Mouse (Mus musculus) forebrain, embryonic 13.5 days (tissue): Measurements from ENCODE around the gene Tmem139. TPM values are rescaled to one million over a fixed set of nuclear protein-coding genes. Genes with fewer than 3 reads are reported as not detected.

Source experiments
- ATAC-seq: fragments of 200-750 bp; cut with Nextera tagmentation; 2 replicates; pipeline ENCODE4 v1.8.0; 2017
- H3K27ac ChIP-seq: fragments of 300-500 bp; sonication (generic); 2 replicates; pipeline ENCODE4 v1.5.1; 2015; ENCODE audit warnings: inconsistent platforms, mild to moderate bottlenecking, moderate library complexity
- H3K27me3 ChIP-seq: fragments of 300-500 bp; sonication (generic); 2 replicates; pipeline ENCODE4 v1.6.1; 2015; ENCODE audit warnings: mild to moderate bottlenecking, inconsistent platforms
- H3K36me3 ChIP-seq: fragments of 300-500 bp; sonication (generic); 2 replicates; pipeline ENCODE4 v1.6.1; 2015; ENCODE audit warnings: mild to moderate bottlenecking, inconsistent platforms; ENCODE audit not compliant: poor library complexity, severe bottlenecking
- H3K4me1 ChIP-seq: fragments of 300-500 bp; sonication (generic); 2 replicates; pipeline ENCODE4 v1.6.1; 2015; ENCODE audit warnings: inconsistent platforms
- H3K4me2 ChIP-seq: fragments of 300-500 bp; sonication (generic); 2 replicates; pipeline ENCODE4 v1.6.1; 2015; ENCODE audit warnings: inconsistent platforms, mild to moderate bottlenecking, moderate library complexity
- H3K4me3 ChIP-seq: fragments of 300-500 bp; sonication (generic); 2 replicates; pipeline ENCODE4 v1.5.1; 2015; ENCODE audit warnings: mild to moderate bottlenecking, inconsistent platforms
- H3K9ac ChIP-seq: fragments of 300-500 bp; sonication (generic); 2 replicates; pipeline ENCODE4 v1.6.1; 2015; ENCODE audit warnings: mild to moderate bottlenecking, inconsistent platforms
- H3K9me3 ChIP-seq: fragments of 300-500 bp; sonication (generic); replicated peaks from 2 replicates; pipeline ENCODE4 v1.6.1; 2016; ENCODE audit warnings: inconsistent platforms
- WGBS: fragments of 180-500 bp; shearing (Covaris S2); methylation state at CpG from one replicate; pipeline ENCODE4 v1.1.7; 2015; 5-methylcytosine and 5-hydroxymethylcytosine counted together
- polyA plus RNA-seq: library from polyadenylated mRNA; unstranded; fragments of >200 nt; fragmentation: Nextera tagmentation; extraction: Ambion mirVana; gene quantifications from 2 replicates; pipeline ENCODE4 v1.2.1, GENCODE M21; 2015

The Tmem139 gene
- polyA plus RNA-seq, 1 experiment from 2014 or later, result 0.19 TPM

- ATAC-seq, result peak; percentile 48; the same call in 1 of the 2 replicates
- Histone ChIP-seq H3K4me1 (peaks cover 6% of the 10 kb centered on the region; the same call in 1 of the 2 replicates), H3K27ac (no peak overlapping the region), H3K9ac (no peak overlapping the region), H3K36me3 (no peaks in the 10 kb centered on the region), H3K27me3 (peaks cover 8% of the 10 kb centered on the region; the same call in 1 of the 2 replicates), H3K9me3 (no peaks in the 10 kb centered on the region), H3K4me2 (no peak overlapping the region), H3K4me3 (no peak overlapping the region)
- 74% methylated on average over 1 of the region's 1 CpGs for WGBS
Observed at GRCm38 (mm10) chr6:42247981-42248380, 13.8 kb upstream of the Tmem139 start.

- H3K27ac ChIP-seq, result no peak overlapping the region
- no peak for ATAC-seq
- H3K9me3 ChIP-seq, result no peaks in the 10 kb centered on the region
- no peak overlapping the region for H3K4me2 ChIP-seq
- H3K4me1 ChIP-seq, result no peaks in the 10 kb centered on the region
- WGBS, result 90% methylated on average over 4 of the region's 4 CpGs
- H3K36me3 ChIP-seq, result no peaks in the 10 kb centered on the region
- H3K27me3 ChIP-seq, result 0 out of 2 replicates have a peak, but pooled peaks cover 3% of the 10 kb centered on the region
- H3K9ac ChIP-seq, result no peak overlapping the region
- H3K4me3 ChIP-seq, result no peak overlapping the region
Observed at GRCm38 (mm10) chr6:42251791-42252190, 10.0 kb upstream of the Tmem139 start.

GRCm38 (mm10) chr6:42253103-42253502, 8.7 kb upstream of the Tmem139 start:
- Histone ChIP-seq H3K4me2 (no peak overlapping the region), H3K9me3 (no peaks in the 10 kb centered on the region), H3K4me1 (no peaks in the 10 kb centered on the region), H3K27me3 (no peaks in the 10 kb centered on the region), H3K27ac (no peak overlapping the region), H3K9ac (no peak overlapping the region), H3K36me3 (no peaks in the 10 kb centered on the region), H3K4me3 (no peak overlapping the region)
- WGBS, result 78% methylated on average over 2 of the region's 2 CpGs
- ATAC-seq, result no peak

GRCm38 (mm10) chr6:42257303-42257863, 4.4 kb upstream of the Tmem139 start:
- H3K36me3 ChIP-seq, result no peaks in the 10 kb centered on the region
- H3K4me1 ChIP-seq, result no peaks in the 10 kb centered on the region
- H3K27ac ChIP-seq, result no peak overlapping the region
- H3K4me2 ChIP-seq, result no peak overlapping the region
- ATAC-seq, result peak; percentile 58
- no peak overlapping the region for H3K9ac ChIP-seq
- 19% methylated on average over 11 of the region's 11 CpGs for WGBS
- H3K4me3 ChIP-seq, result no peak overlapping the region
- H3K9me3 ChIP-seq, result no peaks in the 10 kb centered on the region
- H3K27me3 ChIP-seq, result no peaks in the 10 kb centered on the region

GRCm38 (mm10) chr6:42260430-42260829, 1.3 kb upstream of the Tmem139 start:
- Histone ChIP-seq H3K9me3 (no peaks in the 10 kb centered on the region), H3K27me3 (no peaks in the 10 kb centered on the region), H3K9ac (no peak overlapping the region), H3K4me3 (no peak overlapping the region), H3K36me3 (no peaks in the 10 kb centered on the region), H3K4me1 (0 out of 2 replicates have a peak, but pooled peaks cover 3% of the 10 kb centered on the region), H3K4me2 (no peak overlapping the region), H3K27ac (no peak overlapping the region)
- no peak for ATAC-seq
- 80% methylated on average over 6 of the region's 6 CpGs for WGBS

GRCm38 (mm10) chr6:42264626-42265312, 3.0 kb downstream of the Tmem139 start, which contains the start of gene Casp2:
Gene Casp2 (plus strand): TSS chr6:42264985.
- Histone ChIP-seq H3K4me1 (peaks cover 21% of the 10 kb centered on the region), H3K27me3 (no peaks in the 10 kb centered on the region), H3K9me3 (no peaks in the 10 kb centered on the region), H3K4me3 (peak within 1 kb of the TSS; percentile 87), H3K27ac (peak within 1 kb of the TSS; percentile 89), H3K9ac (peak within 1 kb of the TSS; percentile 96), H3K4me2 (peak within 1 kb of the TSS; percentile 90), H3K36me3 (peaks cover 26% of the 10 kb centered on the region)
- peak; percentile 99 for ATAC-seq
- WGBS, result under 1% methylated on average over 50 of the region's 51 CpGs

- ATAC-seq, result no peak
- H3K9me3 ChIP-seq, result no peaks in the 10 kb centered on the region
Observed at GRCm38 (mm10) chr6:42265391-42266330, 3.9 kb downstream of the Tmem139 start.

GRCm38 (mm10) chr6:42270817-42271216, 9.0 kb downstream of the Tmem139 start:
- no peaks in the 10 kb centered on the region for H3K9me3 ChIP-seq
- no peak overlapping the region for H3K4me3 ChIP-seq
- H3K9ac ChIP-seq, result no peak overlapping the region
- no peak for ATAC-seq
- no peaks in the 10 kb centered on the region for H3K27me3 ChIP-seq
- no peak overlapping the region for H3K27ac ChIP-seq
- H3K4me2 ChIP-seq, result no peak overlapping the region
- peaks cover 23% of the 10 kb centered on the region for H3K4me1 ChIP-seq
- peaks cover 76% of the 10 kb centered on the region for H3K36me3 ChIP-seq

More at GRCm38 (mm10) chr6:42265391-42266330, 3.9 kb downstream of the Tmem139 start:
- Histone ChIP-seq H3K9ac (peak overlapping the region; percentile 96), H3K27ac (peak overlapping the region; percentile 89), H3K4me2 (peak overlapping the region; percentile 90), H3K36me3 (peaks cover 34% of the 10 kb centered on the region), H3K27me3 (no peaks in the 10 kb centered on the region), H3K4me1 (peaks cover 25% of the 10 kb centered on the region), H3K4me3 (peak overlapping the region; percentile 87)
- WGBS, result under 1% methylated on average over 21 of the region's 21 CpGs

- Histone ChIP-seq H3K36me3 (peaks cover 88% of the 10 kb centered on the region), H3K27me3 (no peaks in the 10 kb centered on the region), H3K4me1 (peaks cover 6% of the 10 kb centered on the region; the same call in 1 of the 2 replicates), H3K9me3 (no peaks in the 10 kb centered on the region), H3K27ac (no peak overlapping the region), H3K4me3 (no peak overlapping the region), H3K9ac (no peak overlapping the region), H3K4me2 (no peak overlapping the region)
- ATAC-seq, result no peak
- WGBS, result 38% methylated on average over 2 of the region's 2 CpGs
Observed at GRCm38 (mm10) chr6:42276151-42276550, 14.4 kb downstream of the Tmem139 start.

GRCm38 (mm10) chr6:42282865-42283528, 21.2 kb downstream of the Tmem139 start:
- Histone ChIP-seq H3K9me3 (no peaks in the 10 kb centered on the region), H3K4me3 (no peak overlapping the region), H3K27me3 (no peaks in the 10 kb centered on the region), H3K4me2 (no peak overlapping the region), H3K27ac (no peak overlapping the region), H3K9ac (no peak overlapping the region), H3K36me3 (peaks cover 84% of the 10 kb centered on the region), H3K4me1 (no peaks in the 10 kb centered on the region)
- ATAC-seq, result no peak
- WGBS, result 80% methylated on average over 5 of the region's 5 CpGs

- no peaks in the 10 kb centered on the region for H3K4me1 ChIP-seq
- no peak within 1 kb of the TSS for H3K9ac ChIP-seq
- no peak for ATAC-seq
- H3K27ac ChIP-seq, result no peak within 1 kb of the TSS
- no peak within 1 kb of the TSS for H3K4me3 ChIP-seq
- WGBS, result 83% methylated on average over 5 of the region's 5 CpGs
- H3K36me3 ChIP-seq, result peaks cover 68% of the 10 kb centered on the region
- H3K27me3 ChIP-seq, result no peaks in the 10 kb centered on the region
- H3K9me3 ChIP-seq, result no peaks in the 10 kb centered on the region
- no peak within 1 kb of the TSS for H3K4me2 ChIP-seq
Observed at GRCm38 (mm10) chr6:42286448-42286847, 24.7 kb downstream of the Tmem139 start, which contains the start of gene Clcn1. Gene Clcn1 (plus strand): TSS chr6:42286685.
